22 mouse cellular contexts compared by ENCODE assay signal in the genomic region with DNA sequence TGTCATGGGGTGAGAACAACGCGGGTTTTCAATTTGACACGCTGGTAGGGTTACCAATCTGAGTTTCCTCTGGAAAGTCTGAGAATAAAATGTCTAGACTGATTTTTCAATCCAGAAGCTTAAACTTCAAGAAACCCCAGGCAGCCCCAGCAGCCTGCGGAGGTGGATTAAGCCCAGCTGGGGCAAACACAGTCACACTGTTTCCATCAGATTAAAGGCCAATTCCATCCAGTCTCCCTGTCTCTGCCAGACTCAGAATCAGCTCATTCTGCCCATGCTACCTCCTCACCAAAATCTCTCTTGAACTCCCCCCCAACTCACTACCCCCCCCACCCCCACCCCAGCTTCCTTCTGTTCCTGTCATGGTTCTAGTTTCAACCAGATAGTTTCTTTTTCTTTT.
DNase-seq lines count a peak whose midpoint lies in the region; ATAC-seq lines count a peak whose summit lies in the region.
"Had no signal": no experiment of that assay in that cellular context is flagged by ENCODE, and none has a peak within 500 bp of the region (broad histone marks: within the 10 kb centered on the region; RNA-seq: fewer than 3 reads in every experiment).

No protein-coding gene starts in this region.

- no peak overlapping the region for H3K27ac ChIP-seq in midbrain, embryonic 10.5 days (replicated peaks)
- no peak overlapping the region for H3K27ac ChIP-seq in midbrain, embryonic 16.5 days (ENCODE audit: low read length)
- no peak overlapping the region for H3K27ac ChIP-seq in embryonic facial prominence, embryonic 14.5 days (replicated peaks; ENCODE audit: low read depth, low read length)
- H3K27ac ChIP-seq in midbrain, embryonic 13.5 days: no peak overlapping the region
- H3K27ac ChIP-seq: embryonic facial prominence, embryonic 15.5 days; gastrocnemius, adult 2 months; hindbrain, embryonic 12.5 days; hindbrain, embryonic 15.5 days had no signal

- H3K27me3 ChIP-seq in midbrain, embryonic 10.5 days (ENCODE audit: low read depth, poor library complexity, severe bottlenecking): no peaks in the 10 kb centered on the region
- no peaks in the 10 kb centered on the region for H3K27me3 ChIP-seq in midbrain, embryonic 16.5 days (ENCODE audit: control insufficient read depth, insufficient read depth, low read depth, low read length)
- H3K27me3 ChIP-seq in embryonic facial prominence, embryonic 14.5 days (replicated peaks; ENCODE audit: control insufficient read depth, insufficient read depth, low read length): no peaks in the 10 kb centered on the region; the same call in 1 of the 2 replicates
- no peaks in the 10 kb centered on the region for H3K27me3 ChIP-seq in midbrain, embryonic 13.5 days
- H3K27me3 ChIP-seq: embryonic facial prominence, embryonic 15.5 days; hindbrain, embryonic 12.5 days; hindbrain, embryonic 15.5 days had no signal

- 51% methylated on average over 4 of the region's 4 CpGs for WGBS in midbrain, embryonic 10.5 days
- 38% methylated on average over 4 of the region's 4 CpGs for WGBS in midbrain, embryonic 16.5 days
- 46% methylated on average over 4 of the region's 4 CpGs for WGBS in embryonic facial prominence, embryonic 14.5 days
- 37% methylated on average over 4 of the region's 4 CpGs for WGBS in midbrain, embryonic 13.5 days

- no peaks in the 10 kb centered on the region for H3K9me3 ChIP-seq in midbrain, embryonic 10.5 days (replicated peaks)
- H3K9me3 ChIP-seq in midbrain, embryonic 16.5 days (replicated peaks; ENCODE audit: control insufficient read depth, low read length, poor library complexity, severe bottlenecking): no peaks in the 10 kb centered on the region
- H3K9me3 ChIP-seq in embryonic facial prominence, embryonic 14.5 days (ENCODE audit: control insufficient read depth, low read length): no peaks in the 10 kb centered on the region
- no peaks in the 10 kb centered on the region for H3K9me3 ChIP-seq in midbrain, embryonic 13.5 days
- H3K9me3 ChIP-seq: embryonic facial prominence, embryonic 15.5 days; hindbrain, embryonic 12.5 days; hindbrain, embryonic 15.5 days had no signal

- no peak overlapping the region for H3K4me3 ChIP-seq in midbrain, embryonic 10.5 days
- H3K4me3 ChIP-seq in midbrain, embryonic 16.5 days (ENCODE audit: low read depth, low read length): no peak overlapping the region
- no peak overlapping the region for H3K4me3 ChIP-seq in embryonic facial prominence, embryonic 14.5 days (ENCODE audit: low read depth, low read length)
- no peak overlapping the region for H3K4me3 ChIP-seq in midbrain, embryonic 13.5 days (replicated peaks)
- H3K4me3 ChIP-seq: embryonic facial prominence, embryonic 15.5 days; gastrocnemius, adult 2 months; hindbrain, embryonic 12.5 days; hindbrain, embryonic 15.5 days had no signal

- ATAC-seq in midbrain, embryonic 16.5 days: no peak
- no peak for ATAC-seq in embryonic facial prominence, embryonic 14.5 days (ENCODE audit: low read depth)
- peak; percentile 65 for ATAC-seq in midbrain, embryonic 13.5 days
- ATAC-seq in megakaryocyte-erythroid progenitor cell, adult 5-6 weeks (replicated peaks; ENCODE audit: low FRiP score, low TSS enrichment, poor library complexity, severe bottlenecking): no peak
- ATAC-seq: CD4-positive, CD25-positive, alpha-beta regulatory T cell, adult 4 months; forebrain, embryonic 14.5 days; forebrain, postnatal 0 days had no signal

- H3K4me2 ChIP-seq in midbrain, embryonic 16.5 days (ENCODE audit: low read length): no peak overlapping the region
- H3K4me2 ChIP-seq in embryonic facial prominence, embryonic 14.5 days (ENCODE audit: low read depth, low read length): no peak overlapping the region
- no peak overlapping the region for H3K4me2 ChIP-seq in midbrain, embryonic 13.5 days (replicated peaks)
- H3K4me2 ChIP-seq: embryonic facial prominence, embryonic 15.5 days; heart, embryonic 11.5 days; hindbrain, embryonic 12.5 days; hindbrain, embryonic 15.5 days had no signal

- DNase-seq in midbrain, embryonic 10.5 days (ENCODE audit: low spot score): peak; percentile 13
- peak; percentile 26 for DNase-seq in embryonic facial prominence, embryonic 14.5 days (ENCODE audit: low spot score)
- DNase-seq in layer of hippocampus, adult 11-12 months (ENCODE audit: low spot score): no peak
- DNase-seq: adrenal gland, adult 2 months; adrenal gland, postnatal 14 days; cerebellum, adult 11-12 months; cerebellum, adult 8-10 months; cerebellum, postnatal 10 days; cerebellum, postnatal 36 days; forebrain, postnatal 0 days; gastrocnemius, adult 2 months; gastrocnemius, postnatal 14 days; heart, adult 11 months had no signal

- H3K36me3 ChIP-seq in midbrain, embryonic 10.5 days: no peaks in the 10 kb centered on the region
- no peaks in the 10 kb centered on the region for H3K36me3 ChIP-seq in midbrain, embryonic 16.5 days (ENCODE audit: control insufficient read depth, insufficient read depth, low read length)
- no peaks in the 10 kb centered on the region for H3K36me3 ChIP-seq in embryonic facial prominence, embryonic 14.5 days (ENCODE audit: control insufficient read depth, insufficient read depth, low read length)
- no peaks in the 10 kb centered on the region for H3K36me3 ChIP-seq in midbrain, embryonic 13.5 days
- H3K36me3 ChIP-seq: embryonic facial prominence, embryonic 15.5 days; hindbrain, embryonic 12.5 days; hindbrain, embryonic 15.5 days had no signal

- no peak overlapping the region for H3K9ac ChIP-seq in midbrain, embryonic 16.5 days (ENCODE audit: low read depth, low read length)
- H3K9ac ChIP-seq in embryonic facial prominence, embryonic 14.5 days (ENCODE audit: low read depth, low read length): no peak overlapping the region
- H3K9ac ChIP-seq in midbrain, embryonic 13.5 days (replicated peaks): no peak overlapping the region
- H3K9ac ChIP-seq: embryonic facial prominence, embryonic 15.5 days; forebrain, postnatal 0 days; hindbrain, embryonic 12.5 days; hindbrain, embryonic 15.5 days had no signal

- peaks cover 5% of the 10 kb centered on the region; the same call in 1 of the 2 replicates for H3K4me1 ChIP-seq in midbrain, embryonic 10.5 days
- H3K4me1 ChIP-seq in midbrain, embryonic 16.5 days (ENCODE audit: control insufficient read depth, insufficient read depth, low read length): no peaks in the 10 kb centered on the region
- H3K4me1 ChIP-seq in embryonic facial prominence, embryonic 14.5 days (ENCODE audit: control insufficient read depth, insufficient read depth, low read length): no peaks in the 10 kb centered on the region
- no peaks in the 10 kb centered on the region for H3K4me1 ChIP-seq in midbrain, embryonic 13.5 days (replicated peaks)
- H3K4me1 ChIP-seq: embryonic facial prominence, embryonic 15.5 days; hindbrain, embryonic 12.5 days; hindbrain, embryonic 15.5 days had no signal
